Mouse (Mus musculus): ENCODE data around the gene Drg2. TPM values are rescaled to one million over a fixed set of nuclear protein-coding genes. Genes with fewer than 3 reads are reported as not detected.

Drg2 gene
- polyA plus RNA-seq, 1 experiment: 30.8 TPM

DNA sequence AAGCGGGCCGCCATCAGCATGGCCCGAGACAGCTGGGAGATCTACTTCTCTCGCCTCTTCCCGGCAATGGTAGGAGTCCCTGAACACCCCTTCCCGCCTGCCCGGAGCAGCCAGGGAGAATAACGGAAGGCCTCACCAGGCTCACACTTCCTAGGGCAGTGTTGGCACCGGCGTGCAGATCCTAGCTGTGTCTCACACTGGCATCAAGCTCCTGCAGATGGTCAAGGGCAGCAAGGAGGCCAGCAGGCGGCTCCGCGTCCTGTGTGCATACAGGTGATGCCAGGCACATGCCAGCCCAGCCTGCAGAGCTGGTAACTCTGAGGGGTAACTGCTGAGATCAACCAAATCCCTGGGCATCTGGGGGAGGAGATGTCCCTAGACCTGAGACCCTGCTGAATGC lies 52.9 kb downstream of the Drg2 start:
- Histone ChIP-seq H3K4me1 (ENCODE audit: control insufficient read depth, insufficient read depth, low read length) (no peaks in the 10 kb centered on the region), H3K4me3 (ENCODE audit: insufficient read depth, low read length) (no peak overlapping the region), H3K27ac (ENCODE audit: insufficient read depth, low read depth, low read length) (no peak overlapping the region)
- TF ChIP-seq POLR2A (IDR thresholded peaks at IDR 0.05; ENCODE audit: borderline replicate concordance, low read depth, low read length) (no peak), CTCF (IDR thresholded peaks at IDR 0.05; ENCODE audit: low read depth, low read length) (no peak)

- no peak overlapping the region for H3K27ac ChIP-seq (ENCODE audit: insufficient read depth, low read depth, low read length)
- no peaks in the 10 kb centered on the region for H3K4me1 ChIP-seq (ENCODE audit: control insufficient read depth, insufficient read depth, low read length)
- peak overlapping the region; percentile 29; the same call in 1 of the 2 replicates for H3K4me3 ChIP-seq (ENCODE audit: insufficient read depth, low read length)
- TF ChIP-seq CTCF (IDR thresholded peaks at IDR 0.05; ENCODE audit: low read depth, low read length): no peak
- no peak for TF ChIP-seq POLR2A (IDR thresholded peaks at IDR 0.05; ENCODE audit: borderline replicate concordance, low read depth, low read length)
Measured at GRCm38 (mm10) chr11:60508950-60509349, 54.6 kb downstream of the Drg2 start.

DNA sequence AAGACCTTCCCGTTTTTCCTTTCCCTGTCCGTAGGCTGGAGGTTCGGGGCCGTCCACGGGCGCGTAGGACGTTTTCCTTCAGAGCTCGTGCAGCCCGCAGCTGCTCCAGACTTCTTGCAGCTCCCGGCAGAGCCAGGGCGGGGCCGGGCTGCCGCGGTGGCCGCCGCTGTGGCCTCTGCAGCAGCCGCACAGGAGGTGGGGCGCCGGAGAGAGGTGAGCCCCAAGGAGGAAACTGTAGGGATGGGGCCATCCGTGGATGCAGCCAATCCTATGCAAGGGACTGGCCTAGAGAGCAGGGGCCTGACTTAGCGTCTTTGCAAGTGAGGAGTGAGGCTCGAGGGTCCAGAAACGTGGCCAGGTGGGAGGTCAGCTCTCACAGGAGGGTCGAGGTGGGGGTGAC lies 55.1 kb downstream of the Drg2 start:
- TF ChIP-seq POLR2A (IDR thresholded peaks at IDR 0.05; ENCODE audit: borderline replicate concordance, low read depth, low read length) (no peak), CTCF (IDR thresholded peaks at IDR 0.05; ENCODE audit: low read depth, low read length) (no peak)
- Histone ChIP-seq H3K27ac (ENCODE audit: insufficient read depth, low read depth, low read length) (no peak overlapping the region), H3K4me3 (ENCODE audit: insufficient read depth, low read length) (peak overlapping the region; percentile 29), H3K4me1 (ENCODE audit: control insufficient read depth, insufficient read depth, low read length) (no peaks in the 10 kb centered on the region)

- no peak overlapping the region for H3K27ac ChIP-seq (ENCODE audit: insufficient read depth, low read depth, low read length)
- TF ChIP-seq POLR2A (IDR thresholded peaks at IDR 0.05; ENCODE audit: borderline replicate concordance, low read depth, low read length): no peak
- TF ChIP-seq CTCF (IDR thresholded peaks at IDR 0.05; ENCODE audit: low read depth, low read length): no peak
- no peak overlapping the region for H3K4me3 ChIP-seq (ENCODE audit: insufficient read depth, low read length)
- H3K4me1 ChIP-seq (ENCODE audit: control insufficient read depth, insufficient read depth, low read length): no peaks in the 10 kb centered on the region
Measured at GRCm38 (mm10) chr11:60511893-60512292, 57.5 kb downstream of the Drg2 start.

GRCm38 (mm10) chr11:60512520-60512919 lies 58.1 kb downstream of the Drg2 start:
- Histone ChIP-seq H3K4me1 (ENCODE audit: control insufficient read depth, insufficient read depth, low read length) (no peaks in the 10 kb centered on the region), H3K4me3 (ENCODE audit: insufficient read depth, low read length) (no peak overlapping the region), H3K27ac (ENCODE audit: insufficient read depth, low read depth, low read length) (no peak overlapping the region)
- no peak for TF ChIP-seq POLR2A (IDR thresholded peaks at IDR 0.05; ENCODE audit: borderline replicate concordance, low read depth, low read length)
- TF ChIP-seq CTCF (IDR thresholded peaks at IDR 0.05; ENCODE audit: low read depth, low read length): no peak

GRCm38 (mm10) chr11:60514941-60515340 lies 60.5 kb downstream of the Drg2 start:
- no peak overlapping the region for H3K4me3 ChIP-seq (ENCODE audit: insufficient read depth, low read length)
- no peak for TF ChIP-seq POLR2A (IDR thresholded peaks at IDR 0.05; ENCODE audit: borderline replicate concordance, low read depth, low read length)
- TF ChIP-seq CTCF (IDR thresholded peaks at IDR 0.05; ENCODE audit: low read depth, low read length): no peak
- H3K27ac ChIP-seq (ENCODE audit: insufficient read depth, low read depth, low read length): no peak overlapping the region
- no peaks in the 10 kb centered on the region for H3K4me1 ChIP-seq (ENCODE audit: control insufficient read depth, insufficient read depth, low read length)

GRCm38 (mm10) chr11:60518305-60518704 lies 63.9 kb downstream of the Drg2 start:
- H3K27ac ChIP-seq (ENCODE audit: insufficient read depth, low read depth, low read length): no peak overlapping the region
- H3K4me3 ChIP-seq (ENCODE audit: insufficient read depth, low read length): no peak overlapping the region
- TF ChIP-seq POLR2A (IDR thresholded peaks at IDR 0.05; ENCODE audit: borderline replicate concordance, low read depth, low read length) (no peak), CTCF (IDR thresholded peaks at IDR 0.05; ENCODE audit: low read depth, low read length) (no peak)
- H3K4me1 ChIP-seq (ENCODE audit: control insufficient read depth, insufficient read depth, low read length): no peaks in the 10 kb centered on the region

Other genes starting within 250 kb of the Drg2 start
- gene Srebf1, start 232.0 kb upstream of the Drg2 start, polyA plus RNA-seq (2012; ENCODE audit: insufficient read depth, insufficient read length, missing spikeins): 41.9 and 49.2 TPM in 2 replicates
- 18.1 and 20.4 TPM in 2 replicates for gene Tom1l2, start 101.7 kb upstream of the Drg2 start, polyA plus RNA-seq (2012; ENCODE audit: insufficient read depth, insufficient read length, missing spikeins)
- 0.72 TPM in 1 of 2 replicates, not detected in the other for gene Drc3, start 101.3 kb upstream of the Drg2 start, polyA plus RNA-seq (2012; ENCODE audit: insufficient read depth, insufficient read length, missing spikeins)
- gene Gid4, start 37.4 kb upstream of the Drg2 start, polyA plus RNA-seq (2012; ENCODE audit: insufficient read depth, insufficient read length, missing spikeins): 13.6 and 13.9 TPM in 2 replicates
- 18.1 and 20.3 TPM in 2 replicates for gene Atpaf2, start 36.1 kb upstream of the Drg2 start, polyA plus RNA-seq (2012; ENCODE audit: insufficient read depth, insufficient read length, missing spikeins)
- not detected in 2 replicates for gene Myo15, start 14.7 kb downstream of the Drg2 start, polyA plus RNA-seq (2012; ENCODE audit: insufficient read depth, insufficient read length, missing spikeins)
- 39.2 and 40.4 TPM in 2 replicates for gene Alkbh5, start 81.8 kb downstream of the Drg2 start, polyA plus RNA-seq (2012; ENCODE audit: insufficient read depth, insufficient read length, missing spikeins)
- gene Llgl1, start 245.1 kb downstream of the Drg2 start, polyA plus RNA-seq (2012; ENCODE audit: insufficient read depth, insufficient read length, missing spikeins): 17.1 and 17.5 TPM in 2 replicates